In the genomic region with DNA sequence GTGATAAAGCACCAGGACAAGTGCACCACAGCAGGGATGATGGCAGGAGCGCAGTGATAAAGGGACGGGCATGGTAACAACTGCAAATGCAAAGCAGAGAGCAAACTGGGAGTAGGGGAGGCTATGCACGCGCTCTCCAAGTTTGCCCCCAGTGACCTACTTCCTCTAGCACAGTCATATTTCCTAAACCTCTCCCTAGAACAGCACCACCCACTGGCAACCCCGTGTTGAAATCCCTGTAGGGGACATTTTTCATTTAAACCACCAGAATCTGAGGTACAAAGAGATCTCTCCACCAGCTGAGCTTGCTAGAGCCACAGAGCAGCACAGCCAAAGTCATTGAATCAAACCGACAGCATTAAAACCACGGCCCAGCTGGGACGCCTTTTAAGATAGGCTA, we compare ENCODE assay signal across 12 mouse cellular contexts. TPM values are rescaled to one million over a fixed set of nuclear protein-coding genes. Genes with fewer than 3 reads are reported as not detected.
DNase-seq lines count a peak whose midpoint lies in the region; ATAC-seq and TF ChIP-seq lines count a peak whose summit lies in the region.
"Had no signal": no experiment of that assay in that cellular context is flagged by ENCODE, and none has a peak within 500 bp of the region (broad histone marks: within the 10 kb centered on the region; RNA-seq: fewer than 3 reads in every experiment).

No protein-coding gene starts in this region.

- H3K9ac ChIP-seq in embryonic facial prominence, embryonic 13.5 days: no peak overlapping the region
- no peak overlapping the region for H3K9ac ChIP-seq in kidney, postnatal 0 days (ENCODE audit: low read depth, low read length)
- H3K9ac ChIP-seq in CH12.LX (ENCODE audit: insufficient read depth, low read depth): no peak overlapping the region
- H3K9ac ChIP-seq in liver, embryonic 11.5 days (ENCODE audit: low read depth, low read length): no peak overlapping the region
- H3K9ac ChIP-seq in midbrain, embryonic 16.5 days (ENCODE audit: low read depth, low read length): no peak overlapping the region
- H3K9ac ChIP-seq: forebrain, embryonic 12.5 days; limb, embryonic 12.5 days; neural tube, embryonic 12.5 days had no signal

- H3K27me3 ChIP-seq in embryonic facial prominence, embryonic 13.5 days: no peaks in the 10 kb centered on the region
- H3K27me3 ChIP-seq in embryonic facial prominence, embryonic 10.5 days (replicated peaks; ENCODE audit: low read depth, poor library complexity, severe bottlenecking): no peaks in the 10 kb centered on the region
- H3K27me3 ChIP-seq in kidney, postnatal 0 days (ENCODE audit: insufficient read depth, low read length): no peaks in the 10 kb centered on the region
- H3K27me3 ChIP-seq in CH12.LX (replicated peaks): no peaks in the 10 kb centered on the region
- H3K27me3 ChIP-seq in liver, embryonic 11.5 days (replicated peaks; ENCODE audit: control insufficient read depth, insufficient read depth, low read length): no peaks in the 10 kb centered on the region
- H3K27me3 ChIP-seq in midbrain, embryonic 16.5 days (ENCODE audit: control insufficient read depth, insufficient read depth, low read depth, low read length): no peaks in the 10 kb centered on the region
- H3K27me3 ChIP-seq: forebrain, embryonic 12.5 days; limb, embryonic 12.5 days; neural tube, embryonic 12.5 days had no signal

- TF ChIP-seq POLR2A in CH12.LX (IDR thresholded peaks at IDR 0.05; ENCODE audit: low read depth, low read length): no peak

- H3K4me3 ChIP-seq in embryonic facial prominence, embryonic 13.5 days: no peak overlapping the region
- H3K4me3 ChIP-seq in embryonic facial prominence, embryonic 10.5 days: no peak overlapping the region
- no peak overlapping the region for H3K4me3 ChIP-seq in kidney, postnatal 0 days (replicated peaks; ENCODE audit: low read depth, low read length)
- no peak overlapping the region for H3K4me3 ChIP-seq in CH12.LX (replicated peaks in 1 of 3; ENCODE audit: low read depth in 2 of 3, low read length in 2 of 3, poor library complexity in 1 of 3)
- H3K4me3 ChIP-seq in liver, embryonic 11.5 days (ENCODE audit: low read depth, low read length): no peak overlapping the region
- H3K4me3 ChIP-seq in midbrain, embryonic 16.5 days (ENCODE audit: low read depth, low read length): no peak overlapping the region
- H3K4me3 ChIP-seq: forebrain, embryonic 12.5 days; limb, embryonic 12.5 days; neural tube, embryonic 12.5 days had no signal

- H3K9me3 ChIP-seq in embryonic facial prominence, embryonic 13.5 days: no peaks in the 10 kb centered on the region
- no peaks in the 10 kb centered on the region for H3K9me3 ChIP-seq in embryonic facial prominence, embryonic 10.5 days
- H3K9me3 ChIP-seq in kidney, postnatal 0 days (replicated peaks; ENCODE audit: low read length): no peaks in the 10 kb centered on the region
- no peaks in the 10 kb centered on the region for H3K9me3 ChIP-seq in CH12.LX (replicated peaks; ENCODE audit: low read length)
- H3K9me3 ChIP-seq in liver, embryonic 11.5 days (ENCODE audit: control insufficient read depth, low read length): no peaks in the 10 kb centered on the region
- H3K9me3 ChIP-seq in midbrain, embryonic 16.5 days (replicated peaks; ENCODE audit: control insufficient read depth, low read length, poor library complexity, severe bottlenecking): no peaks in the 10 kb centered on the region
- H3K9me3 ChIP-seq: forebrain, embryonic 12.5 days; limb, embryonic 12.5 days; neural tube, embryonic 12.5 days had no signal

- 73% methylated on average over 8 of the region's 8 CpGs for WGBS in embryonic facial prominence, embryonic 13.5 days
- 78% methylated on average over 8 of the region's 8 CpGs for WGBS in embryonic facial prominence, embryonic 10.5 days
- 71% methylated on average over 8 of the region's 8 CpGs for WGBS in kidney, postnatal 0 days
- WGBS in liver, embryonic 11.5 days: 60% methylated on average over 8 of the region's 8 CpGs
- WGBS in midbrain, embryonic 16.5 days: 76% methylated on average over 8 of the region's 8 CpGs

- no peak overlapping the region for H3K4me2 ChIP-seq in embryonic facial prominence, embryonic 13.5 days
- H3K4me2 ChIP-seq in kidney, postnatal 0 days (ENCODE audit: low read length): no peak overlapping the region
- no peak overlapping the region for H3K4me2 ChIP-seq in CH12.LX (ENCODE audit: insufficient read depth, low read depth, poor library complexity, severe bottlenecking)
- peak overlapping the region; percentile 32 for H3K4me2 ChIP-seq in liver, embryonic 11.5 days
- H3K4me2 ChIP-seq in midbrain, embryonic 16.5 days (ENCODE audit: low read length): no peak overlapping the region
- H3K4me2 ChIP-seq: forebrain, embryonic 12.5 days; limb, embryonic 12.5 days; neural tube, embryonic 12.5 days had no signal

- TF ChIP-seq CTCF in kidney, postnatal 0 days (IDR thresholded peaks at IDR 0.05; ENCODE audit: low read depth): peak; percentile 36; the same call in 1 of the 2 replicates
- peak in 1 of 2 experiments; percentile 32; a peak in 2 of 4 replicates for TF ChIP-seq CTCF in CH12.LX (conservative IDR thresholded peaks at IDR 0.05 in 1 of 2, IDR thresholded peaks at IDR 0.05 in 1 of 2; ENCODE audit: low read depth in 2 of 2, low read length in 2 of 2)

- peaks cover 2% of the 10 kb centered on the region; the same call in 1 of the 2 replicates for H3K36me3 ChIP-seq in embryonic facial prominence, embryonic 13.5 days
- H3K36me3 ChIP-seq in embryonic facial prominence, embryonic 10.5 days (replicated peaks): peaks cover 16% of the 10 kb centered on the region
- no peaks in the 10 kb centered on the region for H3K36me3 ChIP-seq in kidney, postnatal 0 days (ENCODE audit: insufficient read depth, low read length)
- peaks cover 2 to 40% of the 10 kb centered on the region in 2 experiments for H3K36me3 ChIP-seq in CH12.LX (replicated peaks in 1 of 2; ENCODE audit: control insufficient read depth in 1 of 2, insufficient read depth in 1 of 2, low read length in 1 of 2)
- no peaks in the 10 kb centered on the region for H3K36me3 ChIP-seq in liver, embryonic 11.5 days (ENCODE audit: control insufficient read depth, insufficient read depth, low read length)
- H3K36me3 ChIP-seq in midbrain, embryonic 16.5 days (ENCODE audit: control insufficient read depth, insufficient read depth, low read length): no peaks in the 10 kb centered on the region
- H3K36me3 ChIP-seq: forebrain, embryonic 12.5 days had no signal

- dilution Hi-C loops in CH12.LX (cut with MboI; ENCODE audit: extremely low pct_ligation_motif_present, extremely low pct_unique_long_range_greater_than_20kb, low sequenced_read_pairs): no loop called here

- H3K27ac ChIP-seq in embryonic facial prominence, embryonic 13.5 days: 0 out of 2 replicates have a peak overlapping the region, but pooled peaks have one; percentile 44
- no peak overlapping the region; the same call in 1 of the 2 replicates for H3K27ac ChIP-seq in embryonic facial prominence, embryonic 10.5 days (replicated peaks)
- no peak overlapping the region for H3K27ac ChIP-seq in kidney, postnatal 0 days
- no peak overlapping the region for H3K27ac ChIP-seq in CH12.LX (ENCODE audit: insufficient read depth, low read depth)
- peak overlapping the region; percentile 82 for H3K27ac ChIP-seq in liver, embryonic 11.5 days (ENCODE audit: low read depth, low read length)
- H3K27ac ChIP-seq in midbrain, embryonic 16.5 days (ENCODE audit: low read length): no peak overlapping the region
- H3K27ac ChIP-seq: forebrain, embryonic 12.5 days; limb, embryonic 12.5 days; neural tube, embryonic 12.5 days had no signal

- DNase-seq in embryonic facial prominence, embryonic 10.5 days (ENCODE audit: low spot score): no peak
- no peak for DNase-seq in kidney, postnatal 0 days (ENCODE audit: low spot score)
- no peak for DNase-seq in kidney, postnatal 4 days
- peak; percentile 16 for DNase-seq in CH12.LX (ENCODE audit: extremely low read depth)
- DNase-seq in liver, embryonic 11.5 days (ENCODE audit: low spot score): no peak
- no peak for DNase-seq in embryo, embryonic 9.5 days (ENCODE audit: extremely low spot score)

- TF ChIP-seq RAD21 in CH12.LX (IDR thresholded peaks at IDR 0.05; ENCODE audit: low read depth, low read length): no peak

- no peaks in the 10 kb centered on the region for H3K79me2 ChIP-seq in CH12.LX (replicated peaks; ENCODE audit: control insufficient read depth, extremely low read depth, insufficient read depth, poor library complexity, severe bottlenecking)

- TF ChIP-seq EP300 in CH12.LX (IDR thresholded peaks at IDR 0.05; ENCODE audit: low read length): no peak

- in situ Hi-C loops in CH12.LX (cut with MboI; ENCODE audit: low pct_ligation_motif_present, low pct_unique_long_range_greater_than_20kb, low sequenced_read_pairs): no loop called here

- H3K4me1 ChIP-seq in embryonic facial prominence, embryonic 13.5 days: peaks cover 12% of the 10 kb centered on the region
- H3K4me1 ChIP-seq in embryonic facial prominence, embryonic 10.5 days: peaks cover 13% of the 10 kb centered on the region; the same call in 1 of the 2 replicates
- no peaks in the 10 kb centered on the region for H3K4me1 ChIP-seq in kidney, postnatal 0 days (replicated peaks; ENCODE audit: insufficient read depth, low read length)
- peaks cover 0 to 9% of the 10 kb centered on the region in 2 experiments; a peak in 1 of 4 replicates for H3K4me1 ChIP-seq in CH12.LX (ENCODE audit: control insufficient read depth in 1 of 2, insufficient read depth in 2 of 2)
- H3K4me1 ChIP-seq in liver, embryonic 11.5 days (replicated peaks; ENCODE audit: control insufficient read depth, insufficient read depth, low read length): peaks cover 42% of the 10 kb centered on the region
- H3K4me1 ChIP-seq in midbrain, embryonic 16.5 days (ENCODE audit: control insufficient read depth, insufficient read depth, low read length): no peaks in the 10 kb centered on the region
- H3K4me1 ChIP-seq: forebrain, embryonic 12.5 days had no signal

- no peak for ATAC-seq in embryonic facial prominence, embryonic 13.5 days (ENCODE audit: insufficient number of reproducible peaks, insufficient read depth, low FRiP score, low TSS enrichment, low read depth)
- no peak for ATAC-seq in kidney, postnatal 0 days (replicated peaks; ENCODE audit: low FRiP score, low read depth)
- no peak for ATAC-seq in liver, embryonic 11.5 days (replicated peaks; ENCODE audit: low FRiP score)
- no peak for ATAC-seq in midbrain, embryonic 16.5 days
- ATAC-seq: inflammation-experienced regulatory T-cells, adult 6 months had no signal

RNA-seq across cellular contexts. Expression of a gene that starts 32.7 kb away (rescaled TPM):
- 4.6 and 4.9 TPM in 2 replicates for polyA plus RNA-seq in embryonic facial prominence, embryonic 13.5 days (2015; fragmentation: Nextera tagmentation; extraction: Ambion mirVana)
- 4.7 and 5.3 TPM in 2 replicates for polyA plus RNA-seq in embryonic facial prominence, embryonic 10.5 days (2016; fragmentation: Nextera tagmentation; extraction: Ambion mirVana)
- polyA plus RNA-seq in kidney, postnatal 0 days (2015; fragmentation: Nextera tagmentation; extraction: Ambion mirVana): 2.6 and 3.0 TPM in 2 replicates
- total RNA-seq in CH12.LX (2012; rRNA removed) (0.29 and 0.30 TPM in 2 replicates), CH12.LX (2014; rRNA removed) (0.32 and 0.36 TPM in 2 replicates)
- polyA plus RNA-seq in CH12.LX (2012; ENCODE audit: insufficient read length, low read depth): 0.64 and 0.90 TPM in 2 replicates
- 10.9 and 12.0 TPM in 2 replicates for polyA plus RNA-seq in liver, embryonic 11.5 days (2014; fragmentation: Nextera tagmentation; extraction: Ambion mirVana)
- polyA plus RNA-seq in midbrain, embryonic 16.5 days (2015; fragmentation: Nextera tagmentation; extraction: Ambion mirVana): 2.8 and 2.9 TPM in 2 replicates

RNA-seq across cellular contexts. Expression of a gene that starts 45.4 kb away (rescaled TPM):
- 39.9 and 41.1 TPM in 2 replicates for polyA plus RNA-seq in embryonic facial prominence, embryonic 13.5 days (2015; fragmentation: Nextera tagmentation; extraction: Ambion mirVana)
- 22.0 and 22.2 TPM in 2 replicates for polyA plus RNA-seq in embryonic facial prominence, embryonic 10.5 days (2016; fragmentation: Nextera tagmentation; extraction: Ambion mirVana)
- polyA plus RNA-seq in kidney, postnatal 0 days (2015; fragmentation: Nextera tagmentation; extraction: Ambion mirVana): 51.6 and 57.5 TPM in 2 replicates
- total RNA-seq in CH12.LX (2012; rRNA removed) (11.4 and 11.9 TPM in 2 replicates), CH12.LX (2014; rRNA removed) (30.9 and 32.5 TPM in 2 replicates)
- 13.7 and 14.8 TPM in 2 replicates for polyA plus RNA-seq in CH12.LX (2012; ENCODE audit: insufficient read length, low read depth)
- 25.0 and 25.2 TPM in 2 replicates for polyA plus RNA-seq in liver, embryonic 11.5 days (2014; fragmentation: Nextera tagmentation; extraction: Ambion mirVana)
- polyA plus RNA-seq in midbrain, embryonic 16.5 days (2015; fragmentation: Nextera tagmentation; extraction: Ambion mirVana): 64.3 and 68.5 TPM in 2 replicates

Comparison
In these comparisons a context has a peak if more than half of its experiments do, and no peak if none do; other contexts are left out.
1. H3K27ac ChIP-seq: peak in embryonic facial prominence, embryonic 13.5 days (single experiment) and liver, embryonic 11.5 days (single experiment); none in embryonic facial prominence, embryonic 10.5 days (single experiment), kidney, postnatal 0 days (single experiment), CH12.LX (single experiment) and midbrain, embryonic 16.5 days (single experiment).